Mouse (Mus musculus): ENCODE measurements around the gene Gpr18.
A peak's percentile ranks its signal among the peaks of the same experiment; 100 is the strongest.
"Not testable (repeated sequence)": the region's sequence is repeated elsewhere in the genome, so short reads cannot be mapped to it uniquely, and the experiment has no call there.

The Gpr18 gene

GRCm38 (mm10) chr14:121879266-121879840, 36.2 kb downstream of the Gpr18 start:
- no peak for DNase-seq

- DNase-seq, result no peak
Measured at GRCm38 (mm10) chr14:121878859-121879206, 36.7 kb downstream of the Gpr18 start.

GRCm38 (mm10) chr14:121878176-121878858, 37.3 kb downstream of the Gpr18 start, which contains the start of gene Ubac2:
TSS of gene Ubac2 (plus strand) at chr14:121878620.
- DNase-seq, result peak; percentile 99

GRCm38 (mm10) chr14:121877640-121878039, 37.9 kb downstream of the Gpr18 start:
- DNase-seq, result no peak

GRCm38 (mm10) chr14:121876860-121877259, 38.7 kb downstream of the Gpr18 start:
- no peak for DNase-seq

GRCm38 (mm10) chr14:121876190-121876589, 39.4 kb downstream of the Gpr18 start:
- DNase-seq, result not testable (repeated sequence)

GRCm38 (mm10) chr14:121873646-121874045, 41.9 kb downstream of the Gpr18 start:
- DNase-seq, result no peak

GRCm38 (mm10) chr14:121873172-121873571, 42.4 kb downstream of the Gpr18 start:
- no peak for DNase-seq

- DNase-seq, result no peak
Measured at GRCm38 (mm10) chr14:121872760-121873159, 42.8 kb downstream of the Gpr18 start.

GRCm38 (mm10) chr14:121869111-121869510, 46.5 kb downstream of the Gpr18 start:
- no peak for DNase-seq

GRCm38 (mm10) chr14:121866574-121866973, 49.0 kb downstream of the Gpr18 start:
- DNase-seq, result no peak

- peak; percentile 50 for DNase-seq
Measured at GRCm38 (mm10) chr14:121865162-121865561, 50.4 kb downstream of the Gpr18 start.

Data from cerebellum, adult 11-12 months (tissue).